In the genomic region with DNA sequence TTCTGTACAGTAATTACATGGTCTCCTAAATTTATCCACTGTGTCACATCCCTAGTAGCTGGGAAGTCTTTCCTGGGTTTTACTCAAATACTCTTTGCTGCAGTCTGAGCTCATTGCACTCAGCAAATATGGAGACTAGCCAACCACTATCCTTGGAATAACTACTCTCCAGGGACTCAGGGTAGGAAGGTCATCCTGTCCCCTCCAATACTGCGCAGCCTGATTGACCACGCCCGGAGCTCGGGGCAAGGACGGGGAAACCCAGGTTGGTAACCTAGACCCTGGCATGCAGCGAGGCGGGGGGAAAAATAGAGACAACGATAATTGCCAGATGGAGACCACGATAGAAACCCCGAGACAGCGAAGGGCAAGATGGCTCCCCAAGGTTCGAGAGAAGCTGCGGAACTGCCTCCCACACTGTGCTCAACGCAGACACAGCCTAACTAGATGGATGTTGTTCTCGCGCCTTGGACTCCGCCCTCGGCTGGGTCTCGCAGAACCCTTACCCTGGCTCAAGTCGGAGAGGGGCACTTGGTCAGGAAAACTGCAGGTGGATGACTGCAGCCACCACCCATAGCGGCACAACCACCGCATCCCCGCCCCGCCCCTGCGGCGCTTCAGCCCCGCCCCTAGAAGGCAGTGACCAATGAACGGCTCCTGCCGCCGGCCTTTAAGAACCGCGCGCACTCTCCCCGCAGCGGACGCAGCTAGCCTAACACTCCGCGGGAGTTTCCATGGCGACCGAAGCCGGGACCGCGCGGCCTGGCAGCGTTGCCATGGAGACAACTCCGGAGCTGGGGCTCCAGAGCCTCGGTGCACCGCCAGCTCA, we compare ENCODE assay signal across 8 mouse cellular contexts. TPM values are rescaled to one million over a fixed set of nuclear protein-coding genes. Genes with fewer than 3 reads are reported as not detected.
DNase-seq lines count a peak whose midpoint lies in the region; ATAC-seq lines count a peak whose summit lies in the region.

A gene (plus strand): TSS at position 700 of the 829 bp plus-strand sequence.

- peak; percentile 49 for DNase-seq in adipocyte (ENCODE audit: low spot score)
- peak; percentile 98 for DNase-seq in embryo, embryonic 10 days (ENCODE audit: low spot score)
- DNase-seq in gastrocnemius, postnatal 14 days = peak; percentile 89
- peak; percentile 97 to 98 for DNase-seq in left cerebral cortex, postnatal 10 days (ENCODE audit: extremely low spot score in 1 of 2, low spot score in 2 of 2)
- DNase-seq in right cerebral cortex, postnatal 25 days = peak; percentile 99
- DNase-seq in urinary bladder, postnatal 4 days (ENCODE audit: low spot score in 2 of 2) = peak; percentile 83 to 91

- ATAC-seq in inflammation-experienced regulatory T-cells, adult 6 months = peak; percentile 97
- peak; percentile 96 for ATAC-seq in megakaryocyte-erythroid progenitor cell, adult 5-6 weeks (replicated peaks; ENCODE audit: low FRiP score, low TSS enrichment, poor library complexity, severe bottlenecking)

- intact Hi-C loops in gastrocnemius, postnatal 14 days (cut with DNase I; ENCODE audit: low total_unique reads) = no loop called here
- intact Hi-C loops in left cerebral cortex, postnatal 10 days (cut with DNase I) = no loop called here

RNA-seq across cellular contexts. Expression of the gene that starts here (rescaled TPM):
- 1 to 10 TPM; 7.5 to 9.3 TPM for total RNA-seq in gastrocnemius, postnatal 14 days (2021)
- under 1 TPM in 2 of 3 experiments, not detected in 1; 0.14 to 0.39 TPM for polyA plus RNA-seq in inflammation-experienced regulatory T-cells, adult 6 months (2017; shearing (Covaris generic))
- 100 to 1,000 TPM; 391 to 400 TPM for total RNA-seq in left cerebral cortex, postnatal 10 days (2021)
- total RNA-seq in megakaryocyte-erythroid progenitor cell, adult 5-6 weeks (2014; fragmentation: Nextera tagmentation) = 0.10 TPM in 1 of 2 replicates, not detected in the other
- not detected in 2 replicates for total RNA-seq in megakaryocyte-erythroid progenitor cell, adult 5-6 weeks (2017)

Comparison
In these comparisons a context has a peak if more than half of its experiments do, and no peak if none do; other contexts are left out.
1. Peak in every context shown above with its lines: DNase-seq and ATAC-seq.
2. RNA of the gene that starts here (total RNA-seq): 391 to 400 TPM in left cerebral cortex, postnatal 10 days; 7.5 to 9.3 TPM in gastrocnemius, postnatal 14 days and 0.10 TPM in megakaryocyte-erythroid progenitor cell, adult 5-6 weeks; every median in the first group is over 10 times any median in the second.
3. Peak in ATAC-seq in inflammation-experienced regulatory T-cells, adult 6 months; RNA of the gene not detected or under 1 TPM.
4. Peak in ATAC-seq in megakaryocyte-erythroid progenitor cell, adult 5-6 weeks; RNA of the gene not detected or under 1 TPM.
5. DNase-seq: peak in every context shown above with its lines; median percentile 99 in right cerebral cortex, postnatal 25 days; 98 in embryo, embryonic 10 days; 98 in left cerebral cortex, postnatal 10 days; 89 in gastrocnemius, postnatal 14 days; 87 in urinary bladder, postnatal 4 days; 49 in adipocyte.